Mouse (Mus musculus) heart, adult 9 months (tissue): Measurements from ENCODE around the gene Lrrc28.

Experiments
- DNase-seq, 2 experiments: peaks; one replicate each; pipeline ENCODE4 v3.0.0; 2022; ENCODE audit warnings: low spot score in 2 of 2

Lrrc28 gene

GRCm38 (mm10) chr7:67487889-67488411 lies 157.1 kb downstream of the Lrrc28 start:
- peak; percentile 84 to 85 for DNase-seq

GRCm38 (mm10) chr7:67486925-67487760 lies 157.9 kb downstream of the Lrrc28 start:
- peak; percentile 44 to 58 for DNase-seq

GRCm38 (mm10) chr7:67486417-67486816 lies 158.7 kb downstream of the Lrrc28 start:
- no peak for DNase-seq

GRCm38 (mm10) chr7:67483698-67484097 lies 161.4 kb downstream of the Lrrc28 start:
- DNase-seq, result no peak

- DNase-seq, result peak; percentile 59
Observed at GRCm38 (mm10) chr7:67479576-67480413, 165.3 kb downstream of the Lrrc28 start.

GRCm38 (mm10) chr7:67479168-67479567 lies 165.9 kb downstream of the Lrrc28 start:
- no peak for DNase-seq

GRCm38 (mm10) chr7:67477996-67478395 lies 167.1 kb downstream of the Lrrc28 start:
- no peak for DNase-seq

GRCm38 (mm10) chr7:67471295-67471694 lies 173.8 kb downstream of the Lrrc28 start:
- DNase-seq, result peak; percentile 57 to 80

GRCm38 (mm10) chr7:67468802-67469408 lies 176.2 kb downstream of the Lrrc28 start:
- DNase-seq, result no peak

- DNase-seq, result no peak
Observed at GRCm38 (mm10) chr7:67468180-67468579, 176.9 kb downstream of the Lrrc28 start.

- DNase-seq, result no peak
Observed at GRCm38 (mm10) chr7:67466322-67466721, 178.7 kb downstream of the Lrrc28 start.

- DNase-seq, result peak in 1 of 2 experiments; percentile 41
Observed at GRCm38 (mm10) chr7:67464633-67465032, 180.4 kb downstream of the Lrrc28 start.

- DNase-seq, result peak; percentile 68 to 82
Observed at GRCm38 (mm10) chr7:67463565-67463964, 181.5 kb downstream of the Lrrc28 start.
